Mouse (Mus musculus) mesoderm, embryonic 11.5 days (tissue): Measurements from ENCODE around the gene Ift22.
"Not testable (repeated sequence)": the region's sequence is repeated elsewhere in the genome, so short reads cannot be mapped to it uniquely, and the experiment has no call there.

ENCODE experiments used
- DNase-seq: peaks from one replicate; pipeline ENCODE4 v3.0.0-alpha.2; 2012; ENCODE audit warnings: low read depth, low spot score

The Ift22 gene

GRCm38 (mm10) chr5:136905630-136906029 lies 2.3 kb upstream of the Ift22 start:
- DNase-seq: no peak

- no peak for DNase-seq
Observed at GRCm38 (mm10) chr5:136907587-136907986, 363 bp upstream of the Ift22 start.

GRCm38 (mm10) chr5:136914183-136914582 lies 6.2 kb downstream of the Ift22 start:
- DNase-seq: no peak

- no peak for DNase-seq
Observed at GRCm38 (mm10) chr5:136917613-136918242, 9.8 kb downstream of the Ift22 start.

GRCm38 (mm10) chr5:136918655-136919472 lies 10.9 kb downstream of the Ift22 start:
- peak; percentile 83 for DNase-seq

- no peak for DNase-seq
Observed at GRCm38 (mm10) chr5:136919546-136920301, 11.8 kb downstream of the Ift22 start.

GRCm38 (mm10) chr5:136922830-136923229 lies 14.9 kb downstream of the Ift22 start:
- DNase-seq: no peak

GRCm38 (mm10) chr5:136923751-136924478 lies 16.0 kb downstream of the Ift22 start:
- no peak for DNase-seq

GRCm38 (mm10) chr5:136929073-136929472 lies 21.1 kb downstream of the Ift22 start:
- peak; percentile 90 for DNase-seq

- DNase-seq: no peak
Observed at GRCm38 (mm10) chr5:136931896-136932295, 23.9 kb downstream of the Ift22 start.

- peak; percentile 31 for DNase-seq
Observed at GRCm38 (mm10) chr5:136932956-136933355, 25.0 kb downstream of the Ift22 start.

GRCm38 (mm10) chr5:136933930-136934329 lies 26.0 kb downstream of the Ift22 start:
- DNase-seq: no peak

GRCm38 (mm10) chr5:136935905-136936695 lies 28.1 kb downstream of the Ift22 start:
- DNase-seq: no peak

GRCm38 (mm10) chr5:136936750-136937149 lies 28.8 kb downstream of the Ift22 start:
- DNase-seq: no peak

- DNase-seq: no peak
Observed at GRCm38 (mm10) chr5:136937621-136938020, 29.7 kb downstream of the Ift22 start.

GRCm38 (mm10) chr5:136939284-136939683 lies 31.3 kb downstream of the Ift22 start:
- DNase-seq: no peak

GRCm38 (mm10) chr5:136940029-136940428 lies 32.1 kb downstream of the Ift22 start:
- not testable (repeated sequence) for DNase-seq

GRCm38 (mm10) chr5:136940845-136941560 lies 33.1 kb downstream of the Ift22 start:
- no peak for DNase-seq

GRCm38 (mm10) chr5:136942781-136943180 lies 34.8 kb downstream of the Ift22 start:
- no peak for DNase-seq

- no peak for DNase-seq
Observed at GRCm38 (mm10) chr5:136943382-136943781, 35.4 kb downstream of the Ift22 start.
